Mouse (Mus musculus) stomach, postnatal 0 days (tissue): ENCODE measurements at regions not wholly inside any gene's neighbourhood (a gene's known extent, or its start where the extent isn't known, plus 50 kb on each side); places are given as distances from the start of the nearest gene placed in this dataset.

Source experiments
- ATAC-seq: fragments of 200-750 bp; cut with Nextera tagmentation; 2 replicates; pipeline ENCODE4 v1.8.0; 2017; ENCODE audit not compliant: low FRiP score, low TSS enrichment
- DNase-seq: peaks from one replicate; pipeline ENCODE4 v3.0.0-alpha.2; 2016; ENCODE audit warnings: low spot score
- H3K27ac ChIP-seq: fragments of 300-500 bp; sonication (generic); replicated peaks from 2 replicates; pipeline ENCODE4 v1.5.1; 2014; ENCODE audit warnings: mild to moderate bottlenecking, control low read depth
- H3K27me3 ChIP-seq: fragments of 300-500 bp; sonication (generic); 2 replicates; pipeline ENCODE4 v1.6.1; 2014; ENCODE audit warnings: low read length; ENCODE audit not compliant: control insufficient read depth, insufficient read depth
- H3K36me3 ChIP-seq: fragments of 300-500 bp; sonication (generic); 2 replicates; pipeline ENCODE4 v1.6.1; 2014; ENCODE audit warnings: low read length, mixed read lengths; ENCODE audit not compliant: control insufficient read depth, insufficient read depth
- H3K4me1 ChIP-seq: fragments of 300-500 bp; sonication (generic); replicated peaks from 2 replicates; pipeline ENCODE4 v1.6.1; 2014; ENCODE audit warnings: antibody characterized with exemption; ENCODE audit not compliant: control insufficient read depth, insufficient read depth
- H3K4me2 ChIP-seq: fragments of 300-500 bp; sonication (generic); replicated peaks from 2 replicates; pipeline ENCODE4 v1.6.1; 2014; ENCODE audit warnings: low read depth, mild to moderate bottlenecking, control low read depth, moderate library complexity
- H3K4me3 ChIP-seq: fragments of 300-500 bp; sonication (generic); 2 replicates; pipeline ENCODE4 v1.5.1; 2014; ENCODE audit warnings: low read depth, low read length, control low read depth
- H3K9ac ChIP-seq: fragments of 300-500 bp; sonication (generic); 2 replicates; pipeline ENCODE4 v1.6.1; 2014; ENCODE audit warnings: mild to moderate bottlenecking, low read length, control low read depth, mixed read lengths
- H3K9me3 ChIP-seq: fragments of 300-500 bp; sonication (generic); 2 replicates; pipeline ENCODE4 v1.6.1; 2016; ENCODE audit warnings: low read length; ENCODE audit not compliant: control insufficient read depth
- CTCF ChIP-seq: IDR thresholded peaks from 2 replicates; pipeline ENCODE4 v1.5.1; 2016; ENCODE audit warnings: antibody characterized with exemption, low read depth, mild to moderate bottlenecking, moderate library complexity
- EP300 ChIP-seq: optimal IDR thresholded peaks from 2 replicates; pipeline ENCODE3; 2016; ENCODE audit warnings: antibody characterized with exemption
- WGBS: fragments of 180-500 bp; shearing (Covaris S2); extraction: QIAGEN DNeasy Blood & Tissue Kit; methylation state at CpG from one replicate; pipeline ENCODE4 v1.1.7; 2014; 5-methylcytosine and 5-hydroxymethylcytosine counted together

- H3K9me3 ChIP-seq = no peaks in the 10 kb centered on the region
- H3K4me1 ChIP-seq = no peaks in the 10 kb centered on the region
- H3K4me3 ChIP-seq = no peak overlapping the region
- TF ChIP-seq EP300 = no peak
- TF ChIP-seq CTCF = no peak
- H3K9ac ChIP-seq = no peak overlapping the region
- DNase-seq (no peak), ATAC-seq (no peak)
- no peak overlapping the region for H3K4me2 ChIP-seq
- no peaks in the 10 kb centered on the region for H3K36me3 ChIP-seq
- no peak overlapping the region for H3K27ac ChIP-seq
- no peaks in the 10 kb centered on the region for H3K27me3 ChIP-seq
- 78% methylated on average over 10 of the region's 10 CpGs for WGBS
Measured at GRCm38 (mm10) chr9:68115151-68115690, 275.0 kb downstream of the Vps13c start.

- no peak for DNase-seq
- Histone ChIP-seq H3K9ac (no peak overlapping the region), H3K4me2 (no peak overlapping the region), H3K27me3 (no peaks in the 10 kb centered on the region), H3K4me1 (no peaks in the 10 kb centered on the region), H3K4me3 (no peak overlapping the region), H3K36me3 (no peaks in the 10 kb centered on the region), H3K27ac (no peak overlapping the region), H3K9me3 (no peaks in the 10 kb centered on the region)
- TF ChIP-seq CTCF (no peak), EP300 (no peak)
- ATAC-seq = no peak
- 62% methylated on average over 10 of the region's 10 CpGs for WGBS
Measured at GRCm38 (mm10) chr9:68116221-68116741, 276.1 kb downstream of the Vps13c start.

- 62% methylated on average over 2 of the region's 2 CpGs for WGBS
- no peaks in the 10 kb centered on the region for H3K4me1 ChIP-seq
- no peak overlapping the region for H3K4me3 ChIP-seq
- H3K4me2 ChIP-seq = no peak overlapping the region
- H3K9ac ChIP-seq = no peak overlapping the region
- ATAC-seq (no peak), DNase-seq (no peak)
- H3K9me3 ChIP-seq = no peaks in the 10 kb centered on the region
- H3K27ac ChIP-seq = no peak overlapping the region
- H3K36me3 ChIP-seq = no peaks in the 10 kb centered on the region
- TF ChIP-seq EP300 (no peak), CTCF (no peak)
- no peaks in the 10 kb centered on the region for H3K27me3 ChIP-seq
Measured at GRCm38 (mm10) chr9:68118266-68118665, 278.1 kb downstream of the Vps13c start.

DNA sequence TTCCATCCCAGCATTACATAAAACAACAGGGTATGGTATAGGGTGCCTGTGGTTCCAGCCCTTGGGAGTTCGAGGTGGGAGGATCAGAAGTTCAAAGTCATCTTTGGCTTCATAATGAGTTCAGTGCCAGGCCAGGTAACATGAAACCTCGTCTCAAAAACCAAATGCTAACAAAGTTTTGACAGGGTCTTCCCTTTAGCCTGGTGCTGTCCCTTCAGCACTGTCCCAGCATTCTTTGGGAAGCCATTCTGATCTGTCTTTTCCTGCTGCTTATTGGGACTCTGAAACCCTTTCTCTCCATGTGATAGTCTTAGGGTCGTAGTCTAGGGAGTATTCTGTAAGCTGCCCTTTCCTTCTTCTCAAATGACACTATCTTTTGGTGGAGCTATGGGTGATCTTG, 282.1 kb downstream of the Vps13c start:
- H3K4me3 ChIP-seq = no peak overlapping the region
- TF ChIP-seq CTCF (no peak), EP300 (no peak)
- no peak overlapping the region for H3K4me2 ChIP-seq
- no peaks in the 10 kb centered on the region for H3K36me3 ChIP-seq
- no peaks in the 10 kb centered on the region for H3K4me1 ChIP-seq
- no peak overlapping the region for H3K27ac ChIP-seq
- no peaks in the 10 kb centered on the region for H3K27me3 ChIP-seq
- H3K9ac ChIP-seq = no peak overlapping the region
- H3K9me3 ChIP-seq = no peaks in the 10 kb centered on the region
- DNase-seq (no peak), ATAC-seq (no peak)
- 30% methylated on average over 3 of the region's 3 CpGs for WGBS

DNA sequence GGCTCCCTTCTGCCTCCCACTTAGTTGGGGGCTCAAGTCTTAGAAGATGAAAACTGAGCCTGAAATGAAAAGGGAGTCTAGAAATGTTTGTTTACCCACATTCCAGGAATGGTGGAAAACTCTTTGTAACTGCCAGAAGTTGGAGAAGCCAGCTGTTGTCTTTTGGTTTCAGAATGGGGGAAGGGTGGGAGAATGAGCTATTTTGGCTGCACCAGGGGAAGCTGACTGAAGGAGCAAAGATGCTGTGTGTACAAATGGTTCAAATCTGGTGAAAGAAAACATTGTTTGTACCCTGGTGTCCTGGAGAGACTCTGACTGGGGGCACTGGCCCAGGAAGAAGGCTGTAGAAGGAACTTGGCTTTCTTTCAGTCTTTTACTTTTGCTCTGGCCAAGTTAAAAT, 291.1 kb downstream of the Vps13c start:
- DNase-seq = no peak
- no peak overlapping the region for H3K9ac ChIP-seq
- H3K36me3 ChIP-seq = no peaks in the 10 kb centered on the region
- H3K27ac ChIP-seq = no peak overlapping the region
- ATAC-seq = no peak
- H3K4me2 ChIP-seq = no peak overlapping the region
- H3K9me3 ChIP-seq = no peaks in the 10 kb centered on the region
- TF ChIP-seq CTCF (no peak), EP300 (no peak)
- no peaks in the 10 kb centered on the region for H3K4me1 ChIP-seq
- no peaks in the 10 kb centered on the region for H3K27me3 ChIP-seq
- H3K4me3 ChIP-seq = no peak overlapping the region

DNA sequence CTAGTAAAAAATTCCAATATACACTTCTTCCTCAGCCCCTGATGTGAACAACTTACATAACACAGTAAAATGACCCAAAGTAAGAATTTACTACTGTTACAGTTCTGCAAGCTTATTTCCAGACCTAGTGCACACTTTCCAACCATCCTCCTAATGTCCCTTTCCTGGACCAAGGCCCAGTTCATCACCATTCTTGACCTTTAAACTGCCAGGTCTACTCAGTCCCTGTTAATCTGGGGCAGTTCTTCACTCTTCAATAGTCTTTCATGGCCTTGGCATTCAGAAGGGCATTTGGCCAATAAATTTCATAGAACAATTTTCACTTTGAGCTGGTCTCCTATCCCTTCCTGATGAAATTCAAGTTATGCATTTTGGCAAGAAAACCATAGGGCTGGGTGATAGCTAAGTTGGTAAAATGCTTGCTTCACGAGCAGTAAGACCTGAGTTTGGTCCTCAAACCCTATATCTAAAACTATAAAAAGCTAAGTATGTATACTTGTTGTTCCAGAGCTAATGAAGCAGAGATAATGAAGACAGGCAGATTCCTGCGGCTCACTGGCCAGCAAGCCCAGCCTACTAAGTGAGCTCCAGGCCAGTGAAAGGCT, 295.4 kb downstream of the Vps13c start:
- H3K9ac ChIP-seq = no peak overlapping the region
- H3K9me3 ChIP-seq = no peaks in the 10 kb centered on the region
- no peaks in the 10 kb centered on the region for H3K27me3 ChIP-seq
- no peak overlapping the region for H3K27ac ChIP-seq
- H3K4me1 ChIP-seq = no peaks in the 10 kb centered on the region
- H3K4me3 ChIP-seq = no peak overlapping the region
- DNase-seq (no peak), ATAC-seq (no peak)
- H3K4me2 ChIP-seq = no peak overlapping the region
- H3K36me3 ChIP-seq = no peaks in the 10 kb centered on the region
- TF ChIP-seq EP300 (no peak), CTCF (no peak)
- 71% methylated on average over 2 of the region's 2 CpGs for WGBS
